Mouse (Mus musculus) embryonic fibroblast, embryonic 13.5 days (primary cell): ENCODE results near the gene Cep41. TPM values are rescaled to one million over a fixed set of nuclear protein-coding genes. Genes with fewer than 3 reads are reported as not detected.
A peak's percentile ranks its signal among the peaks of the same experiment; 100 is the strongest.

Experiments used
- H3K27ac ChIP-seq: 2 replicates; pipeline ENCODE4 v1.5.1; 2012; ENCODE audit warnings: low read length, control low read depth, inconsistent platforms; ENCODE audit not compliant: insufficient read depth
- H3K4me1 ChIP-seq: 2 replicates; pipeline ENCODE4 v1.6.1; 2011; ENCODE audit warnings: low read length; ENCODE audit not compliant: control insufficient read depth, insufficient read depth
- H3K4me3 ChIP-seq: 2 replicates; pipeline ENCODE4 v1.5.1; 2011; ENCODE audit warnings: mild to moderate bottlenecking, control low read depth, low read length; ENCODE audit not compliant: insufficient read depth
- CTCF ChIP-seq: IDR thresholded peaks from 2 replicates; pipeline ENCODE4 v1.5.1; 2011; ENCODE audit warnings: mild to moderate bottlenecking, control low read depth, low read length, moderate library complexity, borderline replicate concordance; ENCODE audit not compliant: insufficient read depth
- POLR2A ChIP-seq: IDR thresholded peaks from 2 replicates; pipeline ENCODE4 v1.6.1; 2011; ENCODE audit warnings: low read depth, mild to moderate bottlenecking, control low read depth, low read length, moderate library complexity
- polyA plus RNA-seq: library from polyadenylated mRNA; stranded (reverse); fragments of >200 nt; gene quantifications from 2 replicates; pipeline ENCODE4 v1.2.4, GENCODE M21; 2011; ENCODE audit warnings: low read depth; ENCODE audit not compliant: missing spikeins, insufficient read length

Gene Cep41
- polyA plus RNA-seq, 1 experiment, result 14.9 TPM

GRCm38 (mm10) chr6:30675281-30675771, 18.2 kb downstream of the Cep41 start:
- H3K27ac ChIP-seq, result peak overlapping the region; percentile 30

GRCm38 (mm10) chr6:30674714-30675280, 18.8 kb downstream of the Cep41 start:
- no peak overlapping the region for H3K4me3 ChIP-seq
- peak overlapping the region; percentile 30 for H3K27ac ChIP-seq
- TF ChIP-seq POLR2A, result no peak
- TF ChIP-seq CTCF, result no peak
- peaks cover 7% of the 10 kb centered on the region; the same call in 1 of the 2 replicates for H3K4me1 ChIP-seq

More at GRCm38 (mm10) chr6:30675281-30675771, 18.2 kb downstream of the Cep41 start:
- H3K4me3 ChIP-seq, result no peak overlapping the region
- H3K4me1 ChIP-seq, result peaks cover 7% of the 10 kb centered on the region; the same call in 1 of the 2 replicates
- no peak for TF ChIP-seq POLR2A
- no peak for TF ChIP-seq CTCF

- Histone ChIP-seq H3K4me3 (no peak overlapping the region), H3K27ac (peak overlapping the region; percentile 30; the same call in 1 of the 2 replicates), H3K4me1 (peaks cover 7% of the 10 kb centered on the region; the same call in 1 of the 2 replicates)
Measured at GRCm38 (mm10) chr6:30673764-30674561, 19.6 kb downstream of the Cep41 start.

GRCm38 (mm10) chr6:30671696-30672095, 21.9 kb downstream of the Cep41 start:
- peaks cover 7% of the 10 kb centered on the region for H3K4me1 ChIP-seq
- H3K4me3 ChIP-seq, result no peak overlapping the region
- TF ChIP-seq POLR2A (no peak), CTCF (no peak)
- no peak overlapping the region for H3K27ac ChIP-seq

More at GRCm38 (mm10) chr6:30673764-30674561, 19.6 kb downstream of the Cep41 start:
- TF ChIP-seq CTCF (no peak), POLR2A (no peak)

- TF ChIP-seq POLR2A, result no peak
- TF ChIP-seq CTCF, result no peak
- H3K4me1 ChIP-seq, result no peaks in the 10 kb centered on the region; the same call in 1 of the 2 replicates
- H3K27ac ChIP-seq, result no peak overlapping the region
- no peak overlapping the region for H3K4me3 ChIP-seq
Measured at GRCm38 (mm10) chr6:30667585-30667984, 26.0 kb downstream of the Cep41 start.

GRCm38 (mm10) chr6:30666043-30666442, 27.5 kb downstream of the Cep41 start:
- Histone ChIP-seq H3K4me1 (no peaks in the 10 kb centered on the region; the same call in 1 of the 2 replicates), H3K27ac (no peak overlapping the region), H3K4me3 (no peak overlapping the region)
- TF ChIP-seq POLR2A (no peak), CTCF (no peak)

GRCm38 (mm10) chr6:30665296-30665695, 28.3 kb downstream of the Cep41 start:
- Histone ChIP-seq H3K4me3 (no peak overlapping the region), H3K27ac (no peak overlapping the region), H3K4me1 (no peaks in the 10 kb centered on the region; the same call in 1 of the 2 replicates)
- TF ChIP-seq POLR2A (no peak), CTCF (no peak)

GRCm38 (mm10) chr6:30664776-30665175, 28.8 kb downstream of the Cep41 start:
- Histone ChIP-seq H3K4me1 (no peaks in the 10 kb centered on the region; the same call in 1 of the 2 replicates), H3K4me3 (no peak overlapping the region), H3K27ac (no peak overlapping the region)
- TF ChIP-seq POLR2A, result no peak
- TF ChIP-seq CTCF, result no peak

GRCm38 (mm10) chr6:30658619-30659018, 34.9 kb downstream of the Cep41 start:
- Histone ChIP-seq H3K4me3 (no peak overlapping the region), H3K27ac (no peak overlapping the region), H3K4me1 (no peaks in the 10 kb centered on the region)
- TF ChIP-seq POLR2A (no peak), CTCF (no peak)

- Histone ChIP-seq H3K27ac (peak overlapping the region; percentile 52), H3K4me1 (no peaks in the 10 kb centered on the region; the same call in 1 of the 2 replicates), H3K4me3 (no peak overlapping the region)
- TF ChIP-seq POLR2A, result no peak
- TF ChIP-seq CTCF, result no peak
Measured at GRCm38 (mm10) chr6:30657279-30657678, 36.3 kb downstream of the Cep41 start.
